Mouse (Mus musculus): ENCODE measurements around the gene Ablim1. TPM values are rescaled to one million over a fixed set of nuclear protein-coding genes. Genes with fewer than 3 reads are reported as not detected.

Ablim1 gene
- polyA plus RNA-seq, 1 experiment from 2014 or later, result 58.7 TPM

DNA sequence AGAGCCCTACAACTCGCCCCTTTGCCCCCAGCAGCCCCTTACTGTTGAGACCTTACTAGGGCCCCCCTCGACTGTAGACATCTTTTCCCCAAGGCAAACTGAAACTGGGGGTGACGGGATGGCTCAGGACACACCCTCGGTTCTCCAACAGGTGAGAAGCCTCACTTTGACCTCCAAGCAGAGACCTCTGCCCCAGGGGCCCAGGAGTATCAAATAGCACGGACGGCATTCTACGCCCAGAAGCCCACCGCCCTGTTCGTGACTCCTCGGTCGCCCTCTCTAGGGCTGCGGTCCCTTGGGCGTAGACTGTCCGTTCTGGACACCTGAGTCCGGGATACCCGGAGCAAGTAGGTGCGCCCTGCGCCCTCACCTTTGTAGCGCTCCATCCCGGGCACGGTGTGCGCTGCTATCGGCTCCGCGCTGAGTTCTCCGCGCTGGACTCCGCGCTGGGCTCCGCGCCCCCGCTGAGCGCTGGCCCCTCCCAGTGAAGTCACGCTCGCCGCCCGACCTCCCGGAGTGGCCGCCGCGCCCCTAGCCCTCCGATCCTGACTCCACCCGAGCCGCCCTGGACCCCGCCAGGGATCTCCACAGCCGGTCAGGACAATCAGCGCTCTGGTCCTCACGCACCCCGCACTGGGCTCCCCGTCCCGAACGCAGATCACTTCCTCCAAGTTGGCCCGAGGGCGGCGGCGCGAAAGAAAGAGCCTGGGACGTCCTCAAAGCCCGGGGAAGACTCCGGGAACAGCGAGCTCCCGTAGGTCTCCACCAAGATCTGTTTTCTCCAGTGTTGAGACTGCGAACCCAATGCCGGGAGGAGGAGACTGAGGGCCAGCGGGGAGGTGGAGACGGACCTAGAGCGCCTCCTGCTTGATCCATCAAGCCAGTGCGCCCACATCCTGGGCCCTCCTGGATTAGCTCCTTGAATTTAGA lies 306.7 kb downstream of the Ablim1 start, which contains the start of gene Afap1l2:
Afap1l2 (minus strand) TSS at position 448 of the 930 bp plus-strand sequence.
- Histone ChIP-seq H3K4me2 (peak within 1 kb of the TSS; percentile 75), H3K36me3 (no peaks in the 10 kb centered on the region), H3K4me1 (peaks cover 34% of the 10 kb centered on the region), H3K27ac (replicated peaks) (peak within 1 kb of the TSS; percentile 37; the same call in 1 of the 2 replicates), H3K27me3 (replicated peaks) (peaks cover 30% of the 10 kb centered on the region), H3K9me3 (replicated peaks) (no peaks in the 10 kb centered on the region), H3K9ac (replicated peaks) (peak within 1 kb of the TSS; percentile 55), H3K4me3 (replicated peaks) (peak within 1 kb of the TSS; percentile 48)
- 0 out of 2 replicates have a peak, but pooled peaks have one; percentile 20 for ATAC-seq (ENCODE audit: low FRiP score)
- 3% methylated on average over 68 of the region's 68 CpGs for WGBS

DNA sequence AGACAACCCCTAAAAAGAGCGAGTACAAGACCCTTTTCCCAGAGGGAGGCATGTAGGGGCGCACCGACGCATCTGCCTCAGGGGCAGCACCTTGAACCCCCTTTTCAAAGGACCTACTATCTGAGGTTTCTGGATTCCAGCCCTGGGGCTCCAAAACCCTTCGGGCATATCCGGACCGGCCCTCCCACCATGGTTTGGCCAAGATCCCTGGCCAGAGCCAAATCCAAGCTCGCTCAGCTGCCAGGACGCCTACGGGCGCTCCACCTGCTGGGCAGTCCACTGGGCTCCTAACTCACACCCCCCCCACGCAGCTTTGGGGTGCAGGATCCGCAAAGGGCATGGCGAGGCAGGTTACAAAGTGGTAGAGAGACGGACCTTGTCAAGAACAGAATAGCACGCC lies 307.4 kb downstream of the Ablim1 start:
- peak overlapping the region; percentile 48 for H3K4me3 ChIP-seq (replicated peaks)
- peak overlapping the region; percentile 75 for H3K4me2 ChIP-seq
- 0 out of 2 replicates have a peak overlapping the region, but pooled peaks have one; percentile 37 for H3K27ac ChIP-seq (replicated peaks)
- peaks cover 38% of the 10 kb centered on the region for H3K4me1 ChIP-seq
- 59% methylated on average over 16 of the region's 16 CpGs for WGBS
- no peak for ATAC-seq (ENCODE audit: low FRiP score)
- H3K9ac ChIP-seq (replicated peaks), result 0 out of 2 replicates have a peak overlapping the region, but pooled peaks have one; percentile 14
- H3K36me3 ChIP-seq, result no peaks in the 10 kb centered on the region
- H3K9me3 ChIP-seq (replicated peaks), result no peaks in the 10 kb centered on the region
- H3K27me3 ChIP-seq (replicated peaks), result peaks cover 30% of the 10 kb centered on the region

- peaks cover 41% of the 10 kb centered on the region for H3K4me1 ChIP-seq
- H3K4me3 ChIP-seq (replicated peaks), result peak overlapping the region; percentile 48
- 0 out of 2 replicates have a peak overlapping the region, but pooled peaks have one; percentile 14 for H3K9ac ChIP-seq (replicated peaks)
- H3K9me3 ChIP-seq (replicated peaks), result no peaks in the 10 kb centered on the region
- H3K27ac ChIP-seq (replicated peaks), result peak overlapping the region; percentile 37; the same call in 1 of the 2 replicates
- no peaks in the 10 kb centered on the region for H3K36me3 ChIP-seq
- peak overlapping the region; percentile 75 for H3K4me2 ChIP-seq
- no peak for ATAC-seq (ENCODE audit: low FRiP score)
- H3K27me3 ChIP-seq (replicated peaks), result peaks cover 30% of the 10 kb centered on the region
- WGBS, result 54% methylated on average over 13 of the region's 13 CpGs
Measured at GRCm38 (mm10) chr19:57006841-57007240, 307.9 kb downstream of the Ablim1 start.

GRCm38 (mm10) chr19:57005062-57005461 lies 309.7 kb downstream of the Ablim1 start:
- Histone ChIP-seq H3K27ac (replicated peaks) (no peak overlapping the region), H3K27me3 (replicated peaks) (peaks cover 30% of the 10 kb centered on the region), H3K4me2 (no peak overlapping the region), H3K9ac (replicated peaks) (no peak overlapping the region), H3K4me3 (replicated peaks) (no peak overlapping the region), H3K4me1 (peaks cover 41% of the 10 kb centered on the region), H3K36me3 (no peaks in the 10 kb centered on the region), H3K9me3 (replicated peaks) (no peaks in the 10 kb centered on the region)
- ATAC-seq (ENCODE audit: low FRiP score), result no peak
- WGBS, result 86% methylated on average over 4 of the region's 4 CpGs

DNA sequence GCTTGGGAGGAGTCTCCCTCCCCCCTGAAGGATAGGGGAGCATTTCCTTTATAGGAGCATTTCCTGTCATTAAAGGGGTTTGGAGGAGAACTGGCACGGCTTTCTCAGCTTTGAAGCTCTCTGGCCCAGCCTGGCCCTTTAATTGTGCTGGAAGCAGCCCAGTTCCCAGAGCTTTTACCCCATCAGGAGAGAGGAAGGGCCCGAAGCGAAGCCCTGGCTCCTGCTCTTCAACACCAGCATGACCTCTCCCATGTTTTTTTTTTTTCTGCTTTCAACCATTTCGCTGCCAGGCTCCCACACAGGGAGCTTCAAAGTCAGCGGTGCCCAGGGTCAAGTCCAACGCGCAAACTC lies 311.3 kb downstream of the Ablim1 start:
- Histone ChIP-seq H3K4me3 (replicated peaks) (no peak overlapping the region), H3K4me2 (peak overlapping the region; percentile 32), H3K27ac (replicated peaks) (peak overlapping the region; percentile 45; the same call in 1 of the 2 replicates), H3K36me3 (no peaks in the 10 kb centered on the region), H3K9me3 (replicated peaks) (no peaks in the 10 kb centered on the region), H3K9ac (replicated peaks) (no peak overlapping the region), H3K4me1 (peaks cover 44% of the 10 kb centered on the region), H3K27me3 (replicated peaks) (peaks cover 21% of the 10 kb centered on the region)
- WGBS, result 33% methylated on average over 7 of the region's 7 CpGs
- ATAC-seq (ENCODE audit: low FRiP score), result 0 out of 2 replicates have a peak, but pooled peaks have one; percentile 23

DNA sequence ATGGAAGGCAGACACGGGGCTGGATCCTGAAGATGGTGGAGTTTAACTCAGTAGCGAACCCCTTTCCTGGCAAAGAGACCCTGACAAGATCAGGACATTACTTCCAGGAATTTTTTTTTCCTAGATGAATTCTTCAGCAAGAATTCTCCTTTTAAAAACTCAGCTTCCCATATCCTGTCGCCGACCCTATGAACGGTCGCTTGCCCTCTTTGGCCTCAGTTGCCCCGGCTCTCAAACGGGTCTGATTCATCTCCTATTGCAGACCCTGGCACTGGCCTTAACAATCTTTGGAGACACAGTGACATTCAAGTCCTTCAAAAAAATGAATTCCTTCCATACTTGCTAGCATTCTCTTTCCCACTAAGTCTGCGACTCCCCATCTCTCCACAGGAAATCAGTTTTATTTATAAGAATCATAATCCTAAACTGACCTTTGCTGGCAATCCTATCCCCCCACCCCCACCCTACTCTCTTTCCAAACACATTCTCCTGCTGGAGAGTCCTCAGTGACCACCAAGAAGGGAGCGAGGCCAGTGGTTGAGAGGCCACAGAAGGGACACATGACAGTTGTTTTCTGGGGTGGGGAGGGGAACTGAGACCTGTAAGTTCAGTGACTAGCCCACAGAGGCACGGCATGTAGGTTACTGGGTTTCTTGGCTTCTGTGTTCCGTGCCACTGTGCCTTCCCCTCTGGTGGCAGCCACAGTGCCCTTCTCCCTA lies 311.8 kb downstream of the Ablim1 start:
- peaks cover 39% of the 10 kb centered on the region for H3K4me1 ChIP-seq
- no peaks in the 10 kb centered on the region for H3K9me3 ChIP-seq (replicated peaks)
- H3K27me3 ChIP-seq (replicated peaks), result peaks cover 15% of the 10 kb centered on the region
- H3K4me3 ChIP-seq (replicated peaks), result no peak overlapping the region
- H3K36me3 ChIP-seq, result no peaks in the 10 kb centered on the region
- H3K9ac ChIP-seq (replicated peaks), result no peak overlapping the region
- peak overlapping the region; percentile 45; the same call in 1 of the 2 replicates for H3K27ac ChIP-seq (replicated peaks)
- ATAC-seq (ENCODE audit: low FRiP score), result no peak
- 66% methylated on average over 12 of the region's 12 CpGs for WGBS
- H3K4me2 ChIP-seq, result peak overlapping the region; percentile 32

GRCm38 (mm10) chr19:57001926-57002325 lies 312.8 kb downstream of the Ablim1 start:
- H3K4me1 ChIP-seq, result peaks cover 39% of the 10 kb centered on the region
- no peak overlapping the region for H3K4me3 ChIP-seq (replicated peaks)
- no peaks in the 10 kb centered on the region for H3K9me3 ChIP-seq (replicated peaks)
- no peak overlapping the region for H3K4me2 ChIP-seq
- H3K9ac ChIP-seq (replicated peaks), result no peak overlapping the region
- H3K27ac ChIP-seq (replicated peaks), result no peak overlapping the region
- H3K36me3 ChIP-seq, result no peaks in the 10 kb centered on the region
- peaks cover 6% of the 10 kb centered on the region for H3K27me3 ChIP-seq (replicated peaks)
- no peak for ATAC-seq (ENCODE audit: low FRiP score)
- 86% methylated on average over 4 of the region's 4 CpGs for WGBS

DNA sequence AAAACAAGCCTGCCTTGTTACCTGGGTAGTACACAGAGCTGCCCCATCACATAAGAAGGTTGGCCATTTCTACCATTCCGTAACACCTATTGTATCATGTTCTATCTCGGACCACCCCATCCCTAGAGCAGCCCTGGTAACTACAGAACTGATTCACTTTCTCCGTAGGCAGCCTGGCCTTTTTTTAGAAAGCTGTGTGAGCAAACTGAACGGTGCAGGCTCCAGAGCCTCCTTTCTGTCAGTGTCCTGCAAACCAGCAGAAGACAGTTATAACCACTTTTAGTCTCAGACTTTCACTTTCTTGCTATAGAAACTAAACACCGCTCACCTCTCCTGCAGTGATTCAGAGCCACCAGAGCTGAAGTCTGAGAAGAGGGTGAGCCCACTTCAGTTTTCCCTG lies 314.1 kb downstream of the Ablim1 start:
- Histone ChIP-seq H3K27ac (replicated peaks) (no peak overlapping the region; the same call in 1 of the 2 replicates), H3K4me2 (no peak overlapping the region), H3K9me3 (replicated peaks) (no peaks in the 10 kb centered on the region), H3K9ac (replicated peaks) (no peak overlapping the region), H3K4me3 (replicated peaks) (no peak overlapping the region), H3K27me3 (replicated peaks) (no peaks in the 10 kb centered on the region), H3K36me3 (no peaks in the 10 kb centered on the region), H3K4me1 (peaks cover 42% of the 10 kb centered on the region)
- 88% methylated on average over 5 of the region's 5 CpGs for WGBS
- no peak for ATAC-seq (ENCODE audit: low FRiP score)

DNA sequence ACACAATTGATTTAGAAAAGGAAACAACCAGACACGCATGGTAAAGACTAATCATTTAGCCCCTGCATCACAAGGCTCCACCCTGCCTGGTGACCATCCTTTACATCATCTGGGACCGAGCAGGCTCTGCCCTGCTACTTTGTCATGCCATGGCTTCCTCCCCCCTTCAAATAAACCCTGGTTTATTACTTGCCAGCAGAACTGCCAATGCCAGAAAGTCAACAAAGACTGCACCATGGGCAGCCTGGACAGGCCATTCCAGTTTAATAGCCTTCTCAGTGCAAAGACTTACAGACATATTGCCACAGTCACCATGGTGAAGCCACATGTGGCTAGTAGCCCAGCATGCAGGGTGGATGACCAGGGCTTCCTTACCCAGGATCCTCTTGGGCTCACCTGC lies 314.9 kb downstream of the Ablim1 start:
- ATAC-seq (ENCODE audit: low FRiP score), result no peak
- H3K27ac ChIP-seq (replicated peaks), result no peak overlapping the region
- 19% methylated on average over 2 of the region's 2 CpGs for WGBS

DNA sequence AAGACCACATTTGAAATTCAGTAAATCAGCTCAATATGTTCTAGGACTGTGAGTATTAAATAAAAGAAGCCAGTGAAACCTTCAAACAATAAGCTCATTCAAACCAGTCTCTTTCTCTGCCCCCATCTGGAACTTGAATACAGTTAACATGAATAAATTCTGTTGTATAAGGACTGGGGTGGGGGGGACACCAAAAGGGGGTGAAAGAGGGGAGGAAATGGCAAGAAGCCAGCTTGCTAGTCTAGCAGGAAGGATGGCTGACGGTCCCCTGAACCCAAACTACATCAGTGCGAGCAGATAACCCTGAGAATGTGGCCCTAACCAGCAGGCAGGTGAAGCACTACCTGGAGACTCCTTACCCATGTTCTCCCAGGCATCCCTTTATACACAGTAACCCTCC lies 315.8 kb downstream of the Ablim1 start:
- Histone ChIP-seq H3K36me3 (no peaks in the 10 kb centered on the region), H3K4me1 (peaks cover 44% of the 10 kb centered on the region), H3K4me3 (replicated peaks) (no peak overlapping the region), H3K9ac (replicated peaks) (no peak overlapping the region), H3K27me3 (replicated peaks) (no peaks in the 10 kb centered on the region), H3K9me3 (replicated peaks) (no peaks in the 10 kb centered on the region), H3K4me2 (no peak overlapping the region), H3K27ac (replicated peaks) (peak overlapping the region; percentile 60; the same call in 1 of the 2 replicates)
- WGBS, result 67% methylated on average over 2 of the region's 2 CpGs
- no peak for ATAC-seq (ENCODE audit: low FRiP score)

More for the DNA sequence above, 314.9 kb downstream of the Ablim1 start:
- H3K36me3 ChIP-seq, result no peaks in the 10 kb centered on the region
- H3K4me2 ChIP-seq, result no peak overlapping the region
- H3K4me3 ChIP-seq (replicated peaks), result no peak overlapping the region
- no peaks in the 10 kb centered on the region for H3K9me3 ChIP-seq (replicated peaks)
- H3K27me3 ChIP-seq (replicated peaks), result no peaks in the 10 kb centered on the region
- H3K9ac ChIP-seq (replicated peaks), result no peak overlapping the region
- peaks cover 38% of the 10 kb centered on the region for H3K4me1 ChIP-seq

DNA sequence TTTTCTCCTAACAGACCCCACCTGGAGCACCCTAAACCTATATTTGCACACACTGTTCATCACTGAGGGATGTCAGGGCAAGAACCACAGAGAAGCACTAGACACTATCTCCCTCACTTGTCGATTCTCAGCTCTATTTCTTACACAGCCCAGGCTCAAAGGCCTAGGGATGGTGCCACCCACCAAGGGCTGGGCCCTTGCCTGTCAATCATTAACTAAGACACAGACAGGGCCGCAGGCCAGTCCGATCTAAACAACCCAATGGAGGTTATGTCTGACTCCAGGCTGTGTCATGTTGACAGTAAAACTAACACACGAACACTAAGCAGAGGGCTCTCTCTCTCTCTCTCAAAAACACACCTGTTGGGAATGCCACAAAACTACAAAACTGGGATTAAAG lies 316.4 kb downstream of the Ablim1 start:
- Histone ChIP-seq H3K27me3 (replicated peaks) (no peaks in the 10 kb centered on the region), H3K4me3 (replicated peaks) (no peak overlapping the region), H3K4me1 (peaks cover 41% of the 10 kb centered on the region), H3K36me3 (no peaks in the 10 kb centered on the region), H3K4me2 (no peak overlapping the region), H3K9me3 (replicated peaks) (no peaks in the 10 kb centered on the region), H3K9ac (replicated peaks) (no peak overlapping the region), H3K27ac (replicated peaks) (peak overlapping the region; percentile 60)
- WGBS, result 87% methylated on average over 4 of the region's 4 CpGs
- ATAC-seq (ENCODE audit: low FRiP score), result no peak
